Mouse (Mus musculus) lung, postnatal 25 days (tissue): Measurements from ENCODE around the gene Fyb2.
"Not testable (repeated sequence)": the region's sequence is repeated elsewhere in the genome, so short reads cannot be mapped to it uniquely, and the experiment has no call there.

Experiments
- DNase-seq: peaks from one replicate; pipeline ENCODE4 v3.0.0; 2022; ENCODE audit warnings: low spot score

Gene Fyb2

DNA sequence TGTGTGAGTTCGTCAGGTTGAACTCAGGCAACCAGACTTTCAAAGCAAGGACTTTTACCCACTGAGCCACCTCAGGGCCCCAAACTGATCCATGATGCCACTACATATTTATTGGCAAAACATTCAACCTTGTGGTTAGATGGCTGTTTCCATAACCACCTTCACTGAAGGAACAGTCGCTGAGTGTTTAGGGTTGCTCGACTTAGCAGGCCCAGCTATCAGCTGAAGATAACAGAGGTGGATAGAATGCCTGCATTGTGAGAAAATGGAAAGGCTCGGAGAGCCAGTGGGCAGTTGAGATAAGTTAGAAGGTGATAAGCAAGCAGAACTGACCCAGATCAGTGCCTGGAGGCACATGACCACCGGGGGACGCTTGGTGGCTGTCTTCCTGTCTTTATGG, 26.3 kb downstream of the Fyb2 start:
- DNase-seq: no peak

DNA sequence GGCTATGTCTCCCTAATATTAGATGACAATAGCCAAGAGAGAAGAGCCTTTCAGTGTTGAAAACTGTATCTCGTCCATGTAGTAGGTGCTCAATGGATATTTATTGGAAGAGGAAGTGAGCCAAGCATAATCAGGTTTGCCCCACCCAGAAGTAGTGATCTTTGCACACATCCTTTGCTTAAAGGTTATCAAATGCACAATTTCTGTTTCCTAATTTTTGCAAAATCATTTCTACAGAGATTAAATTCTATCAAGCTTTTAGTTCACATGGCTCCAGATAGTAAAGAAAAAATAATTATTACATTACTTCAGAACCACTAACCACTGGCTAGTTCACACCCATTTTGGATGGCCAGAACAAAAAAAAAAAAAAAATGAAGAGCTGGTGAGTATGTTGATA, 28.6 kb downstream of the Fyb2 start:
- no peak for DNase-seq

DNA sequence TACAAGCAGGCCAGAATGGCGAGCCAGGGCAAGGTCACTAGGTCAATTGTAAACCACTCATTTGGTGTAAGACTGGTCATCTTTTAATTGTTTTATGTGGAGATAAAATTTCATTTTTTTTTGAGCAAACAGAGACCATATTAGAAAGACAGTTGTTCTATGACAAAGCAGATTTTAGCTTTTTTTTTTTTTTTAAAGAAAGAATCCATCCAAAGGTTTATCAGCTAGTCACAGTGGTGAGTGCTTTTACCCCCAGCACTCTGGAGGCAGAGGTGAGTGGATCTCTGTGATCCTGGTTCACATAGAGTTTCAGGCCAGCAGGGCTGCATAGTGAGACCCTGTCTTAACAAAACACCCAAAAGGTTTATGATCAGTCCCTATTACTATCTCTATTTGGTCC, 31.2 kb downstream of the Fyb2 start:
- DNase-seq: no peak

DNA sequence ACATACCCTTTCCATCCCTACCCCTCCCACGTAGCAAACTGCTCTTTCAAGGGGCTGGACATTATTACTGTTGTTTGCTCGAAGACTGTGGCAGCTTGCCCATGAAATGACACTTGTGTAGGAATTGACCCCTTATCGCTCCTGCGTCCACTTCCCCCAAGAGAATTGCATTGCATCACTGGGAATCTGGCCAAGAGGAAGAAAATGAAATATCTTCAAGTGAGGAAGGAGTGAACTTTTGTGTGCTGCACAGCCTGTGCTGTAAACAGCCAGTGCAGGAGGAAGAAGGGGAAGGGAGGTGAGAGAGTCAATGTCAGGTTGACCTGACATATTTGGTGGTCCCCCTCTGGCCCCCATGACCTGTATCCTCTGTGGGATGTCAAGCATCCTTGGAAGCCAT, 35.6 kb downstream of the Fyb2 start:
- peak; percentile 51 for DNase-seq

DNA sequence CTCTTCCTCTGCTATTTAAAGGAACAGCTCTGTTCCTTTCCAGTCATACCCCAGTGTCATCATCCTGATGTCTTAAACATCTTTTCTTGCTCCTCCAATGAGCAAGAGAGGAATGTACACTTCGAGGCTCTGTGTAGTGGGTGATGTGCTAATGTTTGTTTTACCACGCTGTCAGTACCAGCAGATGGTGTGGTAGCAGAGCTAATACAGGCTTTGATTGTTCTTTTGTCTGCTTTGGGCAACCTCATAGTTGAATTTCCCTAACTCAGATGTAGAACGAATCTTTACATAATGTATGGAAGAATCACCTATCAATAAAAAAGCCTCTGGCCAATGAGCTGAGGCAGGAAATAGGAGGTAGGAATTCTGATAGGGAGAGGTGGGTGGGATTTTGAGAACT, 36.0 kb downstream of the Fyb2 start:
- DNase-seq: no peak

DNA sequence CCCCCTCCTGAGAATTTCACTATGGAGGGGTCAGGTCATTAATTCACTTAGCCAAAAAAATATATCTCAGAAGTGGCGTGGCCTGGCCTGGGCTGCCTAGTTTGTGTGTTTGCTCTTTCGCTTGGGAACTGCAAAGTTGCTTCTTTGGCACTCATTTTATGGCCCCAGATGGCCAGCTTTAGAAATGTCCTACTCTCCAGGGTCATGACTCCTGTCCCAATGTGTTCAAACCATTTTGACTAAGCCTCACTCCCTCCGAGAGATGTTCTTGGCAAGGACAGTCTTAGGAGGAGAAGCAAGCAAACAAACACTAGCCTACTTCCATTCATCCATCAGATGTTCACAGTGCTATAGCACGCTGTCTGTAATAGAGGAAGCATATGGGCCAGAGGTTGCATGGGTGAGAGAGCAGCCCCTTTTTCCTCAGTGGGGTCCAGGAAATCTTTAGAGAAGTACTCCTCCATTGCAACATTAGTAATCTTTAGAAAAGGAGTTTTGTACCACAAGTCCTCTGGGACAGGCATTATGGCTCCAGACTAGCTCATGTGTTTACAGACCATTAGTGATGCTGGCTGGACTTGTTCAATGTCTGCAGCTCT, 38.1 kb downstream of the Fyb2 start:
- DNase-seq: no peak

DNA sequence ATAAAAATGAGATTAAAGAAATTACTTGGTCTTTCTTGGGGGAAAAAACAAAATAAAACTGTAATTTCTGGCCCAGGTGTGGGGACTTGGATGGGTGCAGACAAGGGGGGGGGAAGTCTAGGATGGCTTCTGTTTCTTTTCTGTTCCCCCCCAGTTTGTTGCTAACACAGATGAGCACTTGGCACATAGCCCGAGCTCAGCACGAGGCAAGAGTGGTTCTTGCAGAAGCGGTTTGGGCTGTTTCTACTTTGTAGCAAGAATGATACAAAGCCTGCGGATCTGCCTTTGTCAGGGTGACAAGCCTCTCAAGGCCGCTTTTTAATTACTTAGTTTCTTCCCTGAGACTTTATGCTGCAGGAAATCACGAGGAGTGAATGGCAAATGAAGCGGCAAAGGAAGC, 43.4 kb downstream of the Fyb2 start:
- DNase-seq: no peak

DNA sequence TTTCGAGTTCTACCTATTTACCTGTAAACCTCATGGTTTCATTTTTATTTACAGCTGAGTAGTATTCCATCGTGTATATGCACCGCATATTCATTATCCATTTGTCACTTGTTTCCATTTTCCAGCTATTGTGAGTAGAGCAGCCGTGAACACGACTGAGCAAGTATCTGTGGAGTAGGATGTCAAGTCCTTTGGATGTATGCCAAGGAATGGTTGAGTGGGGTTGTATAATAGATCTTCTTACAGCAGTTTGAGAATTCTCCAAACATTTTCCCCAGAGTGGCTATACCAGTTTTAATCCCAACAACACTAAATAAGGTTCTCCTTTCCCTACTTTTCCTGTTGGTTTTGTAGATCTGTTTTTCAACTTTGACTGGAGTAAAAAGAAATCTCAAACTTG, 48.2 kb downstream of the Fyb2 start:
- peak; percentile 5 for DNase-seq

DNA sequence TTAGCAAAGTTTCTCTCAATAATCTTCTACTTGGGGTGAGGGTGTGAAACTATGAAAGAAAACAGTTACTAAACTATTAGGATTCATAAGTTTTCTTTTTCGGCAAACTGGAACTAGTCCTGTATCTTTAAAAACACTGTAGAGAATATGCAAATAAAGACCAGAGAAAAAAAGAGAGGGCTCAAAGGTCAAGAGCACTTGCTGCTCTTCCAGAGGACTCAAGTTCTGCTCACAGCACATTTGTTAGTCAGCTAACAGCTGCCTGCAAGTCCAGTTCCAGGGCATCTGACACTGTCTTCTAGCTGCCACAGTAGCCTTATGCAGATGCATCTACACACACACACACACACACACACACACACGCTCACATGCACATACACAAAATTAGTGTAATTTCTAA, 59.4 kb downstream of the Fyb2 start:
- no peak for DNase-seq

DNA sequence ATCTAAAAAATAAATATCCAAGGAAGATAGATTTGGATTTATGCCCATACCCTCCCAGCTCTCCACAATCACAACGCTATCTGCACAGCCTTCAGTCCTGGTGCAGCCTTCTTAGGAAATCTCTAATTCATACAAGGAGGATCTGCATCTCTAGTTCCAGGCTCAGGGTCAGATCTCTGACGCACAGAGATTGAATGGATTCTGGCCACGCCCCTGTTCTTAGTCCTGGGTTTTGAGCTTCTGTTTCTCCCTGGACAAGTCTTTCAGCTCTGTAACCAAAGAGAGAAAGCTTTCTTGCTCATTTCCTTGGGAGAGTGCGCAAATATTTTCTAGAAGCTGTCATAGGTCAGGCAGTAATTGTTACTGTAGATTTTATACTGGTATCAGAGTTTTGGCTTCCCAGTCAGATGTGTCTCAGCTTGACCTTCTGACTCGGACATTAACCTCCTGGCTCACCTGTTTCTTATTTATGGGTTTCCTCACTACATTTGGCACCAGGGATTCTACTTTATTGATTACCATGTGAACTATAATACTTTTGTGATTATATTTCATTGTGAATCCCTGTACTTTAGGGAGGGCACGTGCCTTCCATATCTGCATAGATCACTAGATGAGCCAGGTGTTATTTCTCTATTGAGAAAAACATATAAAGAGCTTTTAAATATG, 62.0 kb downstream of the Fyb2 start:
- DNase-seq: no peak

DNA sequence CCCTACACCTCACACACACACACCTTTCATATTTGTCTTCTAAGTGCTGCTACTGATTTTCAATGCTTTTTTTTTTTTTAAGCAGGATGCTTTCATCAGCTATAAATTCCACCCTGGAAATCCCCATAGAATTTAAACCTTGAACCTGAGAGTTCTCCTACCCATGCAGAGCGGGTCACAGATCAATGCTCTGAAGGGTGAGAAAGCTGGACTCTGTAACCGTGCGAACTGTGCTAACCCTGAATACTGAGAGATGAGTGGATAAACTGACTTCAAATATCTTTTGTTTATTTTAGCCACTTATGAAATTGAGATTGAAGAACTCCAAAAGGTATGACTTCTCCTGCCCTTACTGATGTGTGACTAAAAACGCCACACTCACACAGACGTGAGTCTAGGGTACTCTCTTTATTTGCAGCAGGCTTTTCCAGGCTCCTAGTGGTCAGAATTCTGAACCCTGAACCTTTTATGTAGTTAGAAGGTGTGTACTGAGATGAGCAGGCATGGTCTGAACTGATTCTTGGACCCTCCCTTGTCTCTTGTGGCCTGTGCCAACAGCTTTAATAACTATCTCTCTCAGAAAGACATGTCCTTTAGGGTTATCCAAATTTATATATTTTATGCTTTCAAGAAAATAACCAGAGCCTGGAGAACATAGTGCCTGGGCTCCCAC, 72.8 kb downstream of the Fyb2 start:
- DNase-seq: no peak

DNA sequence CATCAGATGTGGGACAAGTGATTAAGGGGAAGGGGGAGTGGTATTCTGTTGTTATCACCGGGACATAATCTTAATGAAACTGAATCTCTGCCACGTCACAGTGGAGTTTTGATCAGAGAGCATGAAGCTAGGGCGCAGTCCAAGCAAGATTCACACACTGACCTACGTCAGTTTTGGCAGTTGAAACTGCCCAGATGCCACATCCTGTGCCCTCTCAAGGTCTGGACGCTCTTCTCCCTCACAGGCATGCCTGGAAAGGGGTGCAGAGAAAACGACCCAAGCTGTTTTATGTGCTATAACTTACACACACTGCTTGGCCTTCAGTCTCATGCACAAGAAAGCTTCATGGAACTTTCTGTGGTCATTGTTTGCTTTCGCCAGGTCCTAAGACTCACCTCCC, 74.4 kb downstream of the Fyb2 start:
- DNase-seq: no peak

DNA sequence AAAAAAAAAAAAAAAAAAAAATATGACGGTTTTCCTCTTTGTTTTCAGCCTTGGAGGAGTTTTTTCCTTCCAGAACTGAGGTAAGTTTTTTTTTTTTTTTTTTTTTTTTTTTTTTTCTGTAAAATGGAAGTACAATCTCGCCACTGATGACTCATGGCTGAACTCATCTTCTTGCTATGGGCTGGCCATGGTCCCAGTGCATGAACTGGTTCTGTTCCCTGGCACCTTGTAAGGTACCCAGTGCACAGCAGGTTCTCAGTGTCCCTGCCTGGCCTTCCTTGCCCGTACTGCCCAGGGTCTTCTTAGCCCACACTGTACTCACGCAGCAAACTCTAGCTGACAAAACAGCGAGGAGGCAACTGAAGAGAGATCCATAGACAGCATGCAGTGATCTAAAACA, 74.8 kb downstream of the Fyb2 start:
- DNase-seq: no peak

DNA sequence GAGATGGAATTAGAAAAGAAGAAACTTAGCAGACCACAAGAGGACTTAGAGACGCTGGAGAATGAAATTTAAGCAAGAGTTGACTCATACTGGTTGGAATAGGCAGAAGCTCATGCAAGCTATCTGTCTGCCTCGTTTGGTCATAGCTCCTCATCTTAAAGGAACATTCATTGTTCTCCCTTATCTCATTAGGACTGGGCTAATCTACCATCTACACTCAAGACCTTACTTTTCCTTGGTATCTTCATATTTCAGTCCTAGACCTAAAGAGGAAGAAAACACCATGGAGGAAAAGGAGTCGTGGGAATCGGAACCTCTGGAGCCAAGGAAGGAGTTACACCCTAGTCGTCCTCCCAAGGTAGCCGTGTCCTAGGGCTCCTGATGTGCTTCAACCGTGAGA, 75.5 kb downstream of the Fyb2 start:
- DNase-seq: no peak

DNA sequence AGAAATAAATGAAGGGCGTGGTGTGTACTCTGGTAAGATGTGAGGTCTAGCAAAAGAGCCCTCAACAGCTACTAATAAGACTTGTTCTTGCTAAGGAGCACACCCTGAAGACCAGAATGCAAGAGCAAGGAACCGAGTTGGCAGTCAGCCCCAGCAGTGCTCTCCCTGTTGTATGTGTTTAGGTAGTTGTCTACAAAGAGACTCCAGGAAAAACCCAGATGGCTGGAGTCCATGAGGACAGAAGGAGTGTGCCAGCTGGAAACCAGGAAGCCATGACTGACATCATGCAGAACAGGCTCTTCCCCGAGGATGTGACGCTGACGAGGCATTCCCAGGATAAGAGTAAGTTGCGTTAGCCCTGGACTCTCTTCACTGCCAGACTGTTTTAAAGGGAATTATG, 76.8 kb downstream of the Fyb2 start:
- DNase-seq: no peak

DNA sequence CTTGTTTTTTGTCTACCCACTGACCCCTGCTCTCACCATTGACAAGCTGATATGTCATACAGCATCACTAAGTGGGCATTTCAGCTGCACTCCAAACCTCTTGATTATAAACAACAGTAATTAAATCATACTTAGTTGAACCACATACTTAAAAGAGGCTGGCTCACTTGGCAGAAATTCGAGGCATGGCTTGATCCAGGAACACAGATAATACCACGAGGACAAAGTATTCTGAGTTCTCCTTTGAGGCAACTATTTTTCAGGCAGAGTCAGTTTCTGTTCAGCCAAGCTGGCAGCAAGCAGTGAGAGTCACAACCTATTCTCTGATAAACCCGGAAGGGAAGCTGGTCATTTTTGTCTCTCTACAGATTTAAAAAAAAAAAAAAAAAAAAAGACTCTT, 77.4 kb downstream of the Fyb2 start:
- DNase-seq: no peak

DNA sequence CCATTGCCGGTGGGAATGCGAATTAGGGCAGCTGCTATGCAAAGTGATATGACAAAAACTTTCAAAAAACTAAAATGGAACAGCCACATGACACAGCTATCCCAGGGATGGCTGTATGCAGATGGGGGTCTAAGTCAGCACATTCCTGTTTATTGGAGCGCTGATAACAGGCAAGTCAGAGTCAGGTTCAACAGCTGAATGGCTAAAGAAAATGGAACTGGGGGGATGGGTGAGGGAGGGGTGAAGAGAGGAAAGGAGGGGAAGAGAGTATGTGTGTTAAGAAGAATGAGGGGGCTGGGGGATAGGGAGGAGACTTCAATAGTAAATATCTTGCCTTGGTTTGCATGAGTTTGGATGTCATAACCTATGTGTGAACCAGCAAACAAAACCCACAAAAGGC, 79.0 kb downstream of the Fyb2 start:
- DNase-seq: no peak

DNA sequence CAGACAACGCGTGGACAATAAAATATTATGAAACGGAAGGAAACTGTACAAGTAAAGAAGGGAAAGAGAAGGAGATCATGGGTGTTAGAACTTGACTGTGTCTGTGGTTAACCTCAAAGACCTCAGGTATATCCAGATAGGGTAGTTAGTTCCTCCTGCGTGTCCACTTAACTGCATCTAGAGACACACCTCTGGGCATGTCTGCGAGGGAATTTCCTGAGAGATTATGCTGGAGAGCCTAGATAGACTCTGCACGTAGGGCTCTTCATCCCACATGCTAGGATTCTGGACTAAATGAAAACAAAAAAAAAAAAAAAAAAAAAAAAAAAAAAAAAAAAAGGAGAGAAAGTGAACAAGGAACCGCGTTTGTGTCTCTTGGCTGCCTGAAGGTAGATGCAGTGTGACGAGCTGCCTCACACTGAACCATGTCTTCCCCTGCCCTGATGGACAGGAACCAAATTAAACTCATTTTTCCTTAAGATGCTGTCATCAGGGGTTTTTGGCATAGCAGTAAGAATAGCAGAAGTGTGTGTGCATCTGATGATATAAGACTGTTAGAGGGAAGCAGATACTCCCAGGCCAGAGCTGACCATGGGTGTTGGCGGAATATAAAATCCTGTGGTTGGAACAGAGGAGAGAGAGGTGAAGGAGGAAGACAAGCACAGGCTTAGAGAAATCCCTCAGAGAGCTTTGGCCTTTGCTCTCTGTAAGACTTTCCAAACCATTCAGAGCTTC, 80.1 kb downstream of the Fyb2 start:
- DNase-seq: no peak

DNA sequence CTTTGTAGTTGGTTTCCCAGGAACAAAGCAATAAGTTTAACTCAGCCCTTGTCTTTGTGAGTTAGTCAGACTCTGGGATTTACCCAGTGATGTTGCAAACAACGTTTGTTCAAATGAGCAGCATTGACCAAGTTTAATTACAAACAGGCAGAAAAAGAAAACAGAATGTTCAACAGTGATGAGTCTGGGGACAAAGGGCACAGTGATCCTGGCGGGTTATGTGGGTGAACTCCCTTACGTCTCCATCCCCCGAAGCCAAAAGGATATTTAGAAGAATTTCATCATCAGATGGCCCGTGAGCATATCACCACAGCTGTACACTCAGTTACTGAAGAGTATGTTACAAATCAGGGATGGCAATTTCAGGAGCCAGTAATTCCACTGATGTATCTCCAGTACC, 86.4 kb downstream of the Fyb2 start:
- DNase-seq: no peak

DNA sequence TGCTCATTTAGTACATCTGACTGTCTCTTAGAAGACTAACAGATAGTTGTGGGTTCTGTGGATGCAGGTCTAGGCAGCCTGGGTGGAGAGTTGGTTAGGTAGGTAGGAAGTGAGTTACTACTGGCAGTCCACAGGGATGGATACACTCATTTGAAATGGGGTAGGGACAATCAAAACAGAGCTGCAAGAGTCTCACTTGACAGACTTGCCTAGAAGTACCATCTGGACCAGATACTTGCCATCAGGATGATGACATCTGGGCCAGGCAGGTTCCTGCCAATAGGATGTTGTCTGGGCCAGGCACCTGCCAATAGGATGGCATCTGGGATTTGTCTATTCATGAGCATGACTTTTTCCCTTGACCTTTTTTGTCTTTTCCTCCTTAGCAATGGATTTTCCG, 88.5 kb downstream of the Fyb2 start:
- DNase-seq: no peak

DNA sequence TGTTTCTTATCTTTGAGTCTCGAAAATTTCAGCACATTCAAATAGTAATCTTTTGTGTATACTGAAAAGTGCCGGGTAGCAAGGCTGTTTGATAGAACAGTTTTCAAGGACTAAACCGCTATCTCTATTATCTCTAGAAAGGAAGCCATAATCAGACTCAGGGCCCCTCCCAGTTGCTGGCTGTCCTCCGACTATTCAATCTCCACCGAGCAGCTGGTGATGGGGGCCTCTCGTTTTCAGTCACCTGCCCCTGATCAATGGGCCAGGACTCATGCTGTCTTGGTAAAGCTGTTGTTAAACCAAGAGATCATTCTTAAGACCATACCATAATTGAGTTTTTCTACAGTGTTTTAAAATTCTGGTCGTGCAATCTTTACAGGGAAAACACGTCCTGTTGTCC, 90.9 kb downstream of the Fyb2 start:
- DNase-seq: no peak

DNA sequence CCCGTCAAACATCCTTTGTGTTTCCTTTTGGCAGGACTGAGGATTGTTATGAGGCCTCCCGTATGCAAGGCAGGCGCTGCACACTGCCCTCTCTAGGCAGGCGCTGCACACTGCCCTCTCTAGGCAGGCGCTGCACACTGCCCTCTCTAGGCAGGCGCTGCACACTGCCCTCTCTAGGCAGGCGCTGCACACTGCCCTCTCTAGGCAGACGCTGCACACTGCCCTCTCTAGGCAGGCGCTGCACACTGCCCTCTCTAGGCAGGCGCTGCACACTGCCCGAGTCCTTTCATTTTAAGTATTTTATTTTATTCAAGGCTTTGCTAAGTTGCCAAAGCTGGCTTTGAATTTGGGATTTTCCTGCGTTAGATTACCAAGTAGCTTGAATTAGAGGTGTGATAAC, 91.4 kb downstream of the Fyb2 start:
- DNase-seq: not testable (repeated sequence)

DNA sequence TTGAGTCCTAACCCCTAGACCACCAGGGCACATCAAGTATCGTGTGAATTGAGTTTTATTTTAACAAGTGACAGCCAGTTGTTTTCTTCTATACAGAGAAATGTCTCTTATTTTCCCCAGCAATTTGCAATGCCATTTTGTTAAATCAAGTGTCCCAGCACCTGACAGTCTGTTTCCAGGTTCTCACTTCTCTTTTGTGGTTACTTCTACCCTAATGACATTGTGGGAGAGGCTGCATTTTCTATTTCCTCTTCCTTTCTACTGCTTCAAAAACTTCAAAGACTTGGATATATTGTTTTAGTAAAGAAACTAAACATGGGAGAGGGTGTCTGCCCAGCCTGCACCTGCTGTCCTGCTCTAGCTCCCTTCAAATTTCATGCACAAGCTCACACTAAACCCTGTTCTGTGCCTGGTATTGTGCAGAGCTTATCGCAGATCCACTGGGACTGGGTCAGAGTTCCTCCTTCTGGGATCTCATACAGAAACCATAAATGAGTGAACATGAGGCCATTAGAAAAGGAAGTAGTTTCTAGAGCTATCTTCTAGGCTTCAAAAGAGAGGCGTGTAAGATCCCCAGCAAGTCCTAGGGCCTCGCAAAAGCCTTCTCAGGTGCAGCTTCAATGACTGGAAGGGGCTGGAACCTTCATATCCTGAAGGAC, 94.2 kb downstream of the Fyb2 start:
- DNase-seq: no peak
